Mouse (Mus musculus) midbrain, embryonic 11.5 days (tissue): ENCODE data around the gene Ssr2. TPM values are rescaled to one million over a fixed set of nuclear protein-coding genes. Genes with fewer than 3 reads are reported as not detected.

ENCODE experiments used
- ATAC-seq: fragments of 200-750 bp; cut with Nextera tagmentation; 2 replicates; pipeline ENCODE4 v1.8.0; 2017; ENCODE audit warnings: moderate TSS enrichment, moderate library complexity; ENCODE audit not compliant: low FRiP score
- DNase-seq: peaks from one replicate; pipeline ENCODE4 v3.0.0; 2015; ENCODE audit warnings: low spot score; ENCODE audit errors: missing footprints
- H3K27ac ChIP-seq: fragments of 300-500 bp; sonication (generic); 2 replicates; pipeline ENCODE4 v1.5.1; 2014; ENCODE audit warnings: low read depth, low read length
- H3K27me3 ChIP-seq: fragments of 300-500 bp; sonication (generic); 2 replicates; pipeline ENCODE4 v1.6.1; 2014; ENCODE audit warnings: mild to moderate bottlenecking, low read length, moderate library complexity, mixed read lengths; ENCODE audit not compliant: control insufficient read depth, insufficient read depth
- H3K36me3 ChIP-seq: fragments of 300-500 bp; sonication (generic); 2 replicates; pipeline ENCODE4 v1.6.1; 2014; ENCODE audit warnings: mild to moderate bottlenecking, low read length, moderate library complexity, mixed read lengths; ENCODE audit not compliant: control insufficient read depth, insufficient read depth
- H3K4me1 ChIP-seq: fragments of 300-500 bp; sonication (generic); 2 replicates; pipeline ENCODE4 v1.6.1; 2014; ENCODE audit warnings: low read length; ENCODE audit not compliant: control insufficient read depth, insufficient read depth
- H3K4me2 ChIP-seq: fragments of 300-500 bp; sonication (generic); 2 replicates; pipeline ENCODE4 v1.6.1; 2014; ENCODE audit warnings: mild to moderate bottlenecking, moderate library complexity
- H3K4me3 ChIP-seq: fragments of 300-500 bp; sonication (generic); 2 replicates; pipeline ENCODE4 v1.5.1; 2014; ENCODE audit warnings: low read depth, low read length
- H3K9ac ChIP-seq: fragments of 300-500 bp; sonication (generic); 2 replicates; pipeline ENCODE4 v1.6.1; 2014; ENCODE audit warnings: low read length
- H3K9me3 ChIP-seq: fragments of 300-500 bp; sonication (generic); 2 replicates; pipeline ENCODE4 v1.6.1; 2016; ENCODE audit warnings: low read length; ENCODE audit not compliant: control insufficient read depth
- WGBS: fragments of 180-500 bp; shearing (Covaris S2); extraction: QIAGEN DNeasy Blood & Tissue Kit; methylation state at CpG from one replicate; pipeline ENCODE4 v1.1.7; 2014; 5-methylcytosine and 5-hydroxymethylcytosine counted together
- polyA plus RNA-seq: library from polyadenylated mRNA; unstranded; fragments of >200 nt; fragmentation: Nextera tagmentation; extraction: Ambion mirVana; gene quantifications from 2 replicates; pipeline ENCODE4 v1.2.1, GENCODE M21; 2014

Gene Ssr2
- polyA plus RNA-seq, 1 experiment from 2014 or later: 154 TPM

GRCm38 (mm10) chr3:88614418-88614817 is 38.7 kb downstream of the Ssr2 start:
- DNase-seq (no peak), ATAC-seq (no peak)
- H3K9ac ChIP-seq: no peak overlapping the region
- H3K4me1 ChIP-seq: peaks cover 5% of the 10 kb centered on the region
- H3K9me3 ChIP-seq: no peaks in the 10 kb centered on the region
- no peak overlapping the region for H3K27ac ChIP-seq
- H3K27me3 ChIP-seq: no peaks in the 10 kb centered on the region
- no peak overlapping the region for H3K4me2 ChIP-seq
- 79% methylated on average over 8 of the region's 8 CpGs for WGBS
- H3K36me3 ChIP-seq: no peaks in the 10 kb centered on the region
- no peak overlapping the region for H3K4me3 ChIP-seq

GRCm38 (mm10) chr3:88615117-88615516 is 39.4 kb downstream of the Ssr2 start:
- Histone ChIP-seq H3K4me2 (no peak overlapping the region), H3K4me3 (no peak overlapping the region), H3K9ac (no peak overlapping the region), H3K36me3 (no peaks in the 10 kb centered on the region), H3K27ac (no peak overlapping the region), H3K27me3 (no peaks in the 10 kb centered on the region), H3K9me3 (no peaks in the 10 kb centered on the region), H3K4me1 (peaks cover 5% of the 10 kb centered on the region)
- 64% methylated on average over 5 of the region's 5 CpGs for WGBS
- DNase-seq: no peak
- no peak for ATAC-seq

- no peak for ATAC-seq
- no peak overlapping the region for H3K27ac ChIP-seq
- H3K9me3 ChIP-seq: no peaks in the 10 kb centered on the region
- H3K4me2 ChIP-seq: no peak overlapping the region
- DNase-seq: no peak
- H3K4me1 ChIP-seq: peaks cover 9% of the 10 kb centered on the region
- H3K36me3 ChIP-seq: no peaks in the 10 kb centered on the region
- H3K27me3 ChIP-seq: no peaks in the 10 kb centered on the region
- no peak overlapping the region for H3K4me3 ChIP-seq
- WGBS: 48% methylated on average over 9 of the region's 9 CpGs
- no peak overlapping the region for H3K9ac ChIP-seq
Observed at GRCm38 (mm10) chr3:88615902-88616391, 40.3 kb downstream of the Ssr2 start.

GRCm38 (mm10) chr3:88616951-88617500 is 41.4 kb downstream of the Ssr2 start:
- Histone ChIP-seq H3K9ac (no peak overlapping the region), H3K27me3 (no peaks in the 10 kb centered on the region), H3K9me3 (no peaks in the 10 kb centered on the region), H3K36me3 (no peaks in the 10 kb centered on the region), H3K4me1 (peaks cover 9% of the 10 kb centered on the region), H3K4me3 (no peak overlapping the region), H3K27ac (no peak overlapping the region), H3K4me2 (no peak overlapping the region)
- ATAC-seq (no peak), DNase-seq (no peak)
- WGBS: 87% methylated on average over 3 of the region's 3 CpGs

GRCm38 (mm10) chr3:88618074-88618871 is 42.6 kb downstream of the Ssr2 start:
- DNase-seq: no peak
- 73% methylated on average over 8 of the region's 8 CpGs for WGBS
- Histone ChIP-seq H3K4me1 (peaks cover 13% of the 10 kb centered on the region), H3K27me3 (no peaks in the 10 kb centered on the region), H3K9me3 (no peaks in the 10 kb centered on the region), H3K4me3 (no peak overlapping the region), H3K27ac (no peak overlapping the region), H3K4me2 (no peak overlapping the region), H3K9ac (no peak overlapping the region), H3K36me3 (no peaks in the 10 kb centered on the region)
- no peak for ATAC-seq

GRCm38 (mm10) chr3:88619113-88620097 is 43.7 kb downstream of the Ssr2 start:
- no peaks in the 10 kb centered on the region for H3K27me3 ChIP-seq
- no peak for DNase-seq
- H3K4me2 ChIP-seq: no peak overlapping the region
- no peak for ATAC-seq
- H3K4me3 ChIP-seq: no peak overlapping the region
- no peaks in the 10 kb centered on the region for H3K36me3 ChIP-seq
- H3K9ac ChIP-seq: no peak overlapping the region
- H3K9me3 ChIP-seq: no peaks in the 10 kb centered on the region
- H3K27ac ChIP-seq: no peak overlapping the region
- H3K4me1 ChIP-seq: peaks cover 22% of the 10 kb centered on the region
- WGBS: 27% methylated on average over 9 of the region's 9 CpGs

- no peak for DNase-seq
- peaks cover 30% of the 10 kb centered on the region for H3K4me1 ChIP-seq
- peak overlapping the region; percentile 97 for H3K9ac ChIP-seq
- no peaks in the 10 kb centered on the region for H3K9me3 ChIP-seq
- H3K36me3 ChIP-seq: no peaks in the 10 kb centered on the region
- 14% methylated on average over 15 of the region's 15 CpGs for WGBS
- H3K4me3 ChIP-seq: peak overlapping the region; percentile 84
- no peaks in the 10 kb centered on the region for H3K27me3 ChIP-seq
- no peak overlapping the region for H3K27ac ChIP-seq
- peak overlapping the region; percentile 89 for H3K4me2 ChIP-seq
- peak; percentile 8; the same call in 1 of the 2 replicates for ATAC-seq
Observed at GRCm38 (mm10) chr3:88620146-88620991, 44.7 kb downstream of the Ssr2 start.

- Histone ChIP-seq H3K4me3 (peak overlapping the region; percentile 84), H3K9ac (peak overlapping the region; percentile 97), H3K9me3 (no peaks in the 10 kb centered on the region), H3K27ac (peak overlapping the region; percentile 95), H3K4me2 (peak overlapping the region; percentile 89), H3K36me3 (no peaks in the 10 kb centered on the region), H3K27me3 (no peaks in the 10 kb centered on the region), H3K4me1 (peaks cover 30% of the 10 kb centered on the region)
- DNase-seq (peak; percentile 96), ATAC-seq (peak; percentile 79)
- WGBS: under 1% methylated on average over 64 of the region's 64 CpGs
Observed at GRCm38 (mm10) chr3:88620992-88621536, 45.4 kb downstream of the Ssr2 start.
